Mouse (Mus musculus): ENCODE measurements around the gene Zscan18. TPM values are rescaled to one million over a fixed set of nuclear protein-coding genes. Genes with fewer than 3 reads are reported as not detected.
A peak's percentile ranks its signal among the peaks of the same experiment; 100 is the strongest.

Gene Zscan18
- polyA plus RNA-seq, 1 experiment: not detected

DNA sequence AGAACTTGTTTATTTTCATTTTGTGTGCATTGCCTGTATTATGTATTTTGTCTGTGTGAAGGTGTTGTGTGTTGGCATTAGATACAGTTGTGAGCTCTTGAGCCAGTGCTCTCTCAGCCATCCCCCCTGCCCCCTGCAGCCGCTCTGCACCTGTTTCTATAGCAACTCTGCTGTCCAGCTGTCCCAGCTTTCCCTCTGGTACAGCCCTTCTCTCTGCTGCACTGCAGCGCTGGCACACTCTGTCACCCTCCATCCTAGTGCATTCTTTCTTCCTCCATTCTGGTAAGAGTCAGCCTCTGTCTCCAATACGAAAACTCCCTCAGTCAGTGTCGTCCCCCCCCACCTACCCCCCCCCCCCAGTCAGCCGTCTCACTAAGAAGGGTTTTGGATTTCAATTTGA, 15.4 kb downstream of the Zscan18 start:
- no peak for TF ChIP-seq FLI1 (IDR thresholded peaks at IDR 0.05; ENCODE audit: low read length)
- no peak for TF ChIP-seq GATA1 (IDR thresholded peaks at IDR 0.05; ENCODE audit: borderline replicate concordance, low read length)
- peaks cover 3% of the 10 kb centered on the region for H3K27me3 ChIP-seq (replicated peaks)

DNA sequence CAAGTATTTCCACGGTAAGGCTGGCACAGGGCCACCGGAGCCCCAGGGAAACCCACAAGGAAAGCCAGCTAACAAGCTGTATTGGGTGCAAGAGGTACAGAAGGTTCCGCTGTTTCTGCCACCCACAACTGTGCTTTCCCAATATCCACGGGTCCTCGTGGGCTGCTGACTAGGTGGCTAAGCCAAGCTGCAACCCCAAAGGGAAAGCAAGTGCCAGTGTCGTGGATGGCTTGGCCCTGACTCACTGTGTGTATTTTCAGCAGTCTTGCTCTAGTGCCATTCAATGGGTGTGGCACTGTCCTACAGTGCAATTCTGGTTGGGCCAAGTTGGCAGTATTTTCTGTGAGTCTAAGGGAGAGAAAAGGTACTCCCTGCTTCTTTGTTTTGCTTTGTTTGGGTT, 16.1 kb downstream of the Zscan18 start:
- Histone ChIP-seq H3K27me3 (replicated peaks) (peaks cover 3% of the 10 kb centered on the region), H3K36me3 (replicated peaks; ENCODE audit: low read length) (no peaks in the 10 kb centered on the region), H3K4me1 (peaks cover 7% of the 10 kb centered on the region), H3K4me3 (replicated peaks) (no peak overlapping the region), H3K9me3 (0 out of 2 replicates have a peak, but pooled peaks cover 4% of the 10 kb centered on the region)
- no peak for TF ChIP-seq GATA1 (IDR thresholded peaks at IDR 0.05; ENCODE audit: borderline replicate concordance, low read length)
- TF ChIP-seq FLI1 (IDR thresholded peaks at IDR 0.05; ENCODE audit: low read length): no peak

More for the DNA sequence above, 15.4 kb downstream of the Zscan18 start:
- Histone ChIP-seq H3K9me3 (peaks cover 9% of the 10 kb centered on the region), H3K4me1 (peaks cover 7% of the 10 kb centered on the region), H3K36me3 (replicated peaks; ENCODE audit: low read length) (no peaks in the 10 kb centered on the region), H3K4me3 (replicated peaks) (no peak overlapping the region)

DNA sequence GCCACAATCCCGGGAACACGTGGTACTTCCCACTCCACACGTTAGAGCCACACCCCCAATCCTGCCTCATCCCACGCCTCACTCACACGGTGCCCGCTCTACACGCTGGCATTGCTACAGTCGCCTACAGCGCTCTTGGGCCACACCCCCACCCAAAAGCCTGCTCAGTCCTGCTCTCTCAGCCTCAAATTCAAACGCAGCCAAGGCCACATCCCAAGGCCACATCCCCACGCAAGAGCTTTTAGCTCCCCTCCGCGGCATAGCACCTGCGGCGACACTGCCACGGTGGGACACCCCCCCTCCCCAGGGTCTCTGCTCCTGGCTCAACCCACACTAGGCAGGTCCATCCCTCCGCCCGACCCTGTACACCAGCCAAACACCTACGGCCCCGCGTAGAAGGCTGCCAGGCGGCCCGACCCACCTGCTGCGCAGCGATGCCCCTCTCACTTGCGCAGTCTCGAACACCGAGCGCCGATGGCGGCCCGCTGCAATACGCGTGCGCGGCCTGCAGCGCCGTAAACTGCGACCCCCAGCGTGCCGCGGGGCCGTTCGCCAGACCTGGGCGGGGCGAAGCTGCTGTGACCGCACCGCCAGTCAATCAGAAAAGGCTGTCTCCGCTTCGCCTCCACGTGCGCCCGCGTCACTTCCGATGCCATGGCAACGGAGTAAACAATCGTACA, 23.1 kb downstream of the Zscan18 start:
- Histone ChIP-seq H3K9me3 (peaks cover 1% of the 10 kb centered on the region; the same call in 1 of the 2 replicates), H3K4me1 (peaks cover 14% of the 10 kb centered on the region), H3K27me3 (replicated peaks) (peaks cover 22% of the 10 kb centered on the region), H3K4me3 (replicated peaks) (peak overlapping the region; percentile 94), H3K36me3 (replicated peaks; ENCODE audit: low read length) (no peaks in the 10 kb centered on the region)
- TF ChIP-seq FLI1 (IDR thresholded peaks at IDR 0.05; ENCODE audit: low read length): no peak
- TF ChIP-seq GATA1 (IDR thresholded peaks at IDR 0.05; ENCODE audit: borderline replicate concordance, low read length): no peak

DNA sequence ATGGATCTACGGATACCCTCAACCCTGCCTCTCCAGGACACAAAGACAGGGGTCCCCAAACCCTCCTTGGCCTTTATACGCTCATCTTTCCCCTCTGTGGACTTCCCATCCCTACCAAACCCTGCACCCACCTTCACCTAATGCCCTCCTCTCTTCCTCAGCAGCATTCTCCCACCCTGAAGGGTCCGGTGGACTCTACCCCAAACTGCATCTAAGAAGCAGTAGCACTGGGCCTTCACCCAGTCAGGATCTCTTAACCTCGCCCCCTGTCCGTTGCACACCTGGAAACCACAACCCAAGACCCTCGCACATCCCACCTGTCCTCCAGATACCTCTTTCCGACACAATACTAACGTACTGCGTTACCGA, 23.7 kb downstream of the Zscan18 start:
- Histone ChIP-seq H3K36me3 (replicated peaks; ENCODE audit: low read length) (no peaks in the 10 kb centered on the region), H3K4me3 (replicated peaks) (peak overlapping the region; percentile 94), H3K9me3 (peaks cover 7% of the 10 kb centered on the region), H3K4me1 (peaks cover 14% of the 10 kb centered on the region), H3K27me3 (replicated peaks) (peaks cover 22% of the 10 kb centered on the region)
- TF ChIP-seq FLI1 (IDR thresholded peaks at IDR 0.05; ENCODE audit: low read length): no peak
- no peak for TF ChIP-seq GATA1 (IDR thresholded peaks at IDR 0.05; ENCODE audit: borderline replicate concordance, low read length)

DNA sequence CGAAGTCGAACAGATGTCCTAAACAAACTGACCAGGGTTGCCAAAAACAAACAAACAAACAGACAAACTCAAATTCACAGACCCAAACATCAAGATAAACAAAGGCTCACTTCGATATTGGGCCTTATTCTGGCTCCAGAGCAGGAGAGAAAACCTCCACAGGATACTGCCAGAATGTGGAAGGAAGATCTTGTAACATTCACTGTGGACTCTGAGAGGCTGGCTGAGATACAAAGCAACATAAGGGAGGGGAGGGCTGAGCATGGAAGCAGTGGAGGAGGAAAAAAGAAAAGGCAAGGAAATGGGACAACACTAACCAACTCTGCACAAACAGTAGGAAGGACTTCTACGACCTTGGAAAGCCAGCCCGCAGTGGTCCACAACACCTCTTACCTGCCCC, 24.3 kb downstream of the Zscan18 start:
- Histone ChIP-seq H3K4me3 (replicated peaks) (no peak overlapping the region), H3K9me3 (peaks cover 12% of the 10 kb centered on the region), H3K4me1 (peaks cover 14% of the 10 kb centered on the region), H3K36me3 (replicated peaks; ENCODE audit: low read length) (no peaks in the 10 kb centered on the region), H3K27me3 (replicated peaks) (peaks cover 22% of the 10 kb centered on the region)
- TF ChIP-seq GATA1 (IDR thresholded peaks at IDR 0.05; ENCODE audit: borderline replicate concordance, low read length): no peak
- no peak for TF ChIP-seq FLI1 (IDR thresholded peaks at IDR 0.05; ENCODE audit: low read length)

DNA sequence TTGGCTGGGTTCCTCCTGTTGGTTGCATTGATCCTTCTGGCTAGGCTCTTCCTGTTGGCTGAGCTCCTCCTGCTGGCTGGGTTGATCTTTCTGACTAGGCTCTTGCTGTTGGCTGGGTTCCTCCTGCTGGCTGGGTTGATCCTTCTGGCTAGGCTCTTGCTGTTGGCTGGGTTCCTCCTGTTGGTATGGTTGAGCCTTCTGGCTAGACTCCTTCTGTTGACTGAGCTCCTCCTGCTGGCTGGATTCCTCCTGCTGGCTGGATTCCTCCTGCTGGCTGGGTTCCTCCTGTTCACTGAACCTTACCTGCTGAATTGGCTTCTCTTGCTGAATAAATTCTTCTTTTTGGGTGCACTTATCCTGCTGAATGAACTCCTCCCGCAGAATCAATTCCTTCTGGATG, 28.8 kb downstream of the Zscan18 start:
- no peak for TF ChIP-seq FLI1 (IDR thresholded peaks at IDR 0.05; ENCODE audit: low read length)
- TF ChIP-seq GATA1 (IDR thresholded peaks at IDR 0.05; ENCODE audit: borderline replicate concordance, low read length): no peak
- no peaks in the 10 kb centered on the region for H3K36me3 ChIP-seq (replicated peaks; ENCODE audit: low read length)
- H3K27me3 ChIP-seq (replicated peaks): peaks cover 12% of the 10 kb centered on the region
- no peaks in the 10 kb centered on the region; the same call in none of the 2 replicates for H3K4me1 ChIP-seq
- peaks cover 18% of the 10 kb centered on the region for H3K9me3 ChIP-seq
- H3K4me3 ChIP-seq (replicated peaks): no peak overlapping the region

DNA sequence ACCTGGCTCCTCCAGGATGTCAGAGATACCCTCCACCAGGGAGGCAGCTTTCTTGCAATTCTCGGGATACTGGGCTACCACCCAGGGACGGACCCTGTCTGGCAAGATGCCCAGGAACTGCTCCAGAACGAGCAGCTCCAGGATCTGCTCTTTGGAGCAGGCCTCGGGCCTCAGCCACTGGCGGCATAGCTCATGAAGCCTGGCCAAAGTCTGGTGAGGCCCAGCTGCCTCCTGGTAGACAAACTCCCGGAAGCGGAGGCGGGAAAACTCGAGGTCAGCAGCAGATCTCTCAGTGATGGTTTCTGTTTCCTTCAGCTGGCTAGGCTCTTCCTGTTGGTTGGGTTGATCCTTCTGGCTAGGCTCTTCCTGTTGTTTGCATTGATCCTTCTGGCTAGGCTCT, 29.3 kb downstream of the Zscan18 start:
- no peak overlapping the region for H3K4me3 ChIP-seq (replicated peaks)
- H3K4me1 ChIP-seq: no peaks in the 10 kb centered on the region; the same call in 1 of the 2 replicates
- H3K9me3 ChIP-seq: peaks cover 18% of the 10 kb centered on the region
- peaks cover 7% of the 10 kb centered on the region for H3K27me3 ChIP-seq (replicated peaks)
- no peaks in the 10 kb centered on the region for H3K36me3 ChIP-seq (replicated peaks; ENCODE audit: low read length)
- TF ChIP-seq GATA1 (IDR thresholded peaks at IDR 0.05; ENCODE audit: borderline replicate concordance, low read length) (no peak), FLI1 (IDR thresholded peaks at IDR 0.05; ENCODE audit: low read length) (no peak)

DNA sequence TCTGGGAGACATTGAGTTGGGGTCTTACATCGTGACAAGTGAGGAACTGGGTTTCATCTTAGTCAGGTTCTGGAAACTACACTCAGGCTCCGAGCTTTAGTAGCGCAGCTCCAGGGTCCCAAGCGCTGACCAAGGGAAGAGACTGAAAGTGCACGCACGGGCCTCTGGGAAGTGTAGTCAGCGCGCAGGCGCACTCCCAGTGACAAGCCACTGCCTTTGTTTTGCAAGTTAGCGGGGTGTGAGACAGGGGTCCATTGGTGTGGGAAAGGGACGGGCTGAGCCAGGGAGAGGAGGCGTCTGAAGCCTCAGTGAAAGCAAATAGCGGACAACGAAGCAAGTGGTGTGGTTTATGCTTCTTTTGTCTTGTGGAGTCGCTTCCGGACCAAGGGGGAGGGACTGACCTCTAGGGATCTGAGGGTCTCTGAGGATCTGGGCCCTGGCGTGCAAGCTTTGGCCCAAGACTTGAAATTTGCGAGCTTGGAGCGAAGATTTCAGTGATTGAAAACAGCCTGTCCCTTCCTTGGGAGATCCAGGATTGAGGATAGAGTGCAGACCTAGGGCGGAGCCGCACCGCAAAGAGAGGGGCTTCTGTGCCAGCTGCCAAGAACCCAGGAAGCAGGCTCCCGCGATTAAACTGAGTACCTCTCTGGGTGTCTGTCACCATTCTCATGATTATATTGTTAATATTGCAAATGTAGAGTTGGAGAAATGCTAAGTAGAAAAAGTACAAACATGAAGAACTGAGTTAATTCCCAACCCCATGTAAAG, 53.8 kb downstream of the Zscan18 start:
- Histone ChIP-seq H3K36me3 (replicated peaks; ENCODE audit: low read length) (no peaks in the 10 kb centered on the region), H3K27me3 (replicated peaks) (no peaks in the 10 kb centered on the region), H3K4me1 (no peaks in the 10 kb centered on the region), H3K9me3 (peaks cover 16% of the 10 kb centered on the region), H3K4me3 (replicated peaks) (peak overlapping the region; percentile 78)
- TF ChIP-seq FLI1 (IDR thresholded peaks at IDR 0.05; ENCODE audit: low read length): no peak
- no peak for TF ChIP-seq GATA1 (IDR thresholded peaks at IDR 0.05; ENCODE audit: borderline replicate concordance, low read length)

DNA sequence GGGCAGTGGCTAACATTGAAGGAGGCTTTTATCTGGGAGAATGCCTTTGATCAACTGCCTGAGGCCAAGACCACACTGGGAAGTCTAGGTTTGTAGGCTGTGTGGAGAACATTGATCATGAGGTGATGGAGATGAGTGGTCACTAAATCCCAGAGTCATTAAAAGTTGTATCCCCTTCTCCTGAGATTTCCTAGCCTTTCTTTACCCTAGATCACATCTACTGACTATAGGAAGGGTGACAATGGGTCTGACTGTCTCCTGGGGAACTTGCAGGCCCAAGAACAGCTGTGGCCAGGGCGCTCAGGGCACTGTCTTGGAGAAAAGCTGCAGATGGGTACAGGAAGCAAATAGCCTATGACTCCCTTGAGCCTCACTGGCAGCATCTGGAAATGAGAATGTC, 68.5 kb downstream of the Zscan18 start, which contains the start of gene Vmn2r56:
Vmn2r56 (minus strand) TSS at position 101 of the 400 bp plus-strand sequence.
- no peaks in the 10 kb centered on the region for H3K27me3 ChIP-seq (replicated peaks)
- H3K4me1 ChIP-seq: no peaks in the 10 kb centered on the region
- H3K36me3 ChIP-seq (replicated peaks; ENCODE audit: low read length): no peaks in the 10 kb centered on the region
- no peak within 1 kb of the TSS for H3K4me3 ChIP-seq (replicated peaks)
- peaks cover 13% of the 10 kb centered on the region; the same call in 1 of the 2 replicates for H3K9me3 ChIP-seq
- TF ChIP-seq FLI1 (IDR thresholded peaks at IDR 0.05; ENCODE audit: low read length) (no peak), GATA1 (IDR thresholded peaks at IDR 0.05; ENCODE audit: borderline replicate concordance, low read length) (no peak)

Other genes starting within 250 kb of the Zscan18 start
- 0.10 TPM in 1 of 2 replicates, not detected in the other for gene Vmn2r53, start 194.8 kb downstream of the Zscan18 start, polyA plus RNA-seq (2012; ENCODE audit: insufficient read depth, low replicate concordance)
- gene Vmn2r54, start 163.3 kb downstream of the Zscan18 start, polyA plus RNA-seq (2012; ENCODE audit: insufficient read depth, low replicate concordance): not detected in 2 replicates
- gene Vmn2r55, start 118.6 kb downstream of the Zscan18 start, polyA plus RNA-seq (2012; ENCODE audit: insufficient read depth, low replicate concordance): not detected in 2 replicates
- not detected in 2 replicates for gene Vmn2r56, start 68.6 kb downstream of the Zscan18 start, polyA plus RNA-seq (2012; ENCODE audit: insufficient read depth, low replicate concordance)
- not detected in 2 replicates for gene Zfp329, start 15.2 kb upstream of the Zscan18 start, polyA plus RNA-seq (2012; ENCODE audit: insufficient read depth, low replicate concordance)
- gene Zfp110, start 31.1 kb upstream of the Zscan18 start, polyA plus RNA-seq (2012; ENCODE audit: insufficient read depth, low replicate concordance): 0.65 TPM in 1 of 2 replicates, not detected in the other
- gene Zfp128, start 77.5 kb upstream of the Zscan18 start, polyA plus RNA-seq (2012; ENCODE audit: insufficient read depth, low replicate concordance): 0.25 TPM in 1 of 2 replicates, not detected in the other
- 1.4 and 1.5 TPM in 2 replicates for gene Zscan22, start 94.2 kb upstream of the Zscan18 start, polyA plus RNA-seq (2012; ENCODE audit: insufficient read depth, low replicate concordance)
- 434 and 3,041 TPM in 2 replicates for gene Rps5, start 118.7 kb upstream of the Zscan18 start, polyA plus RNA-seq (2012; ENCODE audit: insufficient read depth, low replicate concordance)
- gene Rnf225, start 123.8 kb upstream of the Zscan18 start, polyA plus RNA-seq (2012; ENCODE audit: insufficient read depth, low replicate concordance): 1.5 and 2.4 TPM in 2 replicates
- 1.9 and 2.1 TPM in 2 replicates for gene Zfp324, start 162.2 kb upstream of the Zscan18 start, polyA plus RNA-seq (2012; ENCODE audit: insufficient read depth, low replicate concordance)
- gene Zfp446, start 174.2 kb upstream of the Zscan18 start, polyA plus RNA-seq (2012; ENCODE audit: insufficient read depth, low replicate concordance): 1.7 and 3.2 TPM in 2 replicates
- gene Slc27a5, start 194.6 kb upstream of the Zscan18 start, polyA plus RNA-seq (2012; ENCODE audit: insufficient read depth, low replicate concordance): not detected in 2 replicates
- 55.5 and 236 TPM in 2 replicates for gene Trim28, start 195.5 kb upstream of the Zscan18 start, polyA plus RNA-seq (2012; ENCODE audit: insufficient read depth, low replicate concordance)
- gene Zbtb45, start 206.4 kb upstream of the Zscan18 start, polyA plus RNA-seq (2012; ENCODE audit: insufficient read depth, low replicate concordance): 52.8 and 179 TPM in 2 replicates
- 404 and 592 TPM in 2 replicates for gene Chmp2a, start 231.2 kb upstream of the Zscan18 start, polyA plus RNA-seq (2012; ENCODE audit: insufficient read depth, low replicate concordance)
- gene Ube2m, start 234.6 kb upstream of the Zscan18 start, polyA plus RNA-seq (2012; ENCODE audit: insufficient read depth, low replicate concordance): 283 and 366 TPM in 2 replicates